Mouse (Mus musculus): Measurements from ENCODE around the gene Cryl1. TPM values are rescaled to one million over a fixed set of nuclear protein-coding genes. Genes with fewer than 3 reads are reported as not detected.

Cryl1 gene
- 1 to 10 TPM; 7.2 to 7.4 TPM for total RNA-seq (2021)
- long read RNA-seq, experiment 1, transcript Cryl1-201 (8 exons, 1,497 nt) = major isoform, 10 of 10 reads
- long read RNA-seq, experiment 1, partial matches to known transcripts = 0 of 10 reads
- long read RNA-seq, experiment 1, other reads (novel, unspliced or antisense) = 0 of 10 reads
- long read RNA-seq, experiment 2, transcript Cryl1-201 (8 exons, 1,497 nt) = major isoform, 5 of 6 reads
- long read RNA-seq, experiment 2, partial matches to known transcripts = 1 of 6 reads
- long read RNA-seq, experiment 2, other reads (novel, unspliced or antisense) = 0 of 6 reads

- DNase-seq = peak; percentile 96 to 98
- intact Hi-C loops (cut with DNase I) = no loop called here
Observed at GRCm38 (mm10) chr14:57398065-57398757, at the start of gene Cryl1. Gene Cryl1, minus strand, starts transcription at chr14:57398529.

GRCm38 (mm10) chr14:57430451-57430850 lies 32.1 kb upstream of the Cryl1 start:
- DNase-seq = no peak
- intact Hi-C loops (cut with DNase I) = no loop called here

- DNase-seq = no peak
- intact Hi-C loops (cut with DNase I) = no loop called here
Observed at GRCm38 (mm10) chr14:57424212-57424561, 25.9 kb upstream of the Cryl1 start.

GRCm38 (mm10) chr14:57423432-57424211 lies 25.3 kb upstream of the Cryl1 start, which contains the start of gene Ift88:
Gene Ift88, plus strand, starts transcription at chr14:57424062.
- intact Hi-C loops (cut with DNase I) = no loop called here
- DNase-seq = peak; percentile 93 to 96

- intact Hi-C loops (cut with DNase I) = no loop called here
Observed at GRCm38 (mm10) chr14:57417187-57417586, 18.9 kb upstream of the Cryl1 start.

GRCm38 (mm10) chr14:57412166-57412565 lies 13.8 kb upstream of the Cryl1 start:
- intact Hi-C loops (cut with DNase I) = no loop called here
- no peak for DNase-seq

More at GRCm38 (mm10) chr14:57417187-57417586, 18.9 kb upstream of the Cryl1 start:
- DNase-seq = no peak

- DNase-seq = no peak
- intact Hi-C loops (cut with DNase I) = loop anchor here (5.0 kb wide), 1 partner anchor 302 kb away; no protein-coding TSS in a partner anchor
Observed at GRCm38 (mm10) chr14:57409106-57409505, 10.8 kb upstream of the Cryl1 start.

GRCm38 (mm10) chr14:57408100-57408499 lies 9.8 kb upstream of the Cryl1 start:
- intact Hi-C loops (cut with DNase I) = loop anchor here (5.0 kb wide), 1 partner anchor 301 kb away; no protein-coding TSS in a partner anchor
- DNase-seq = no peak

- peak; percentile 39 to 55 for DNase-seq
- intact Hi-C loops (cut with DNase I) = loop anchor here (1.0 to 5.0 kb wide), 2 partner anchors 34 to 300 kb away; no protein-coding TSS in a partner anchor
Observed at GRCm38 (mm10) chr14:57407039-57407987, 9.0 kb upstream of the Cryl1 start.

- no peak for DNase-seq
Observed at GRCm38 (mm10) chr14:57402815-57403214, 4.5 kb upstream of the Cryl1 start.

GRCm38 (mm10) chr14:57398813-57399427 lies 591 bp upstream of the Cryl1 start:
- intact Hi-C loops (cut with DNase I) = no loop called here
- peak in 1 of 2 experiments; percentile 26 for DNase-seq

More at GRCm38 (mm10) chr14:57402815-57403214, 4.5 kb upstream of the Cryl1 start:
- intact Hi-C loops (cut with DNase I) = no loop called here

GRCm38 (mm10) chr14:57397221-57397620 lies 1.1 kb downstream of the Cryl1 start:
- no peak for DNase-seq
- intact Hi-C loops (cut with DNase I) = no loop called here

GRCm38 (mm10) chr14:57395470-57395869 lies 2.9 kb downstream of the Cryl1 start:
- intact Hi-C loops (cut with DNase I) = no loop called here

GRCm38 (mm10) chr14:57392278-57392677 lies 6.1 kb downstream of the Cryl1 start:
- DNase-seq = no peak
- intact Hi-C loops (cut with DNase I) = no loop called here

More at GRCm38 (mm10) chr14:57395470-57395869, 2.9 kb downstream of the Cryl1 start:
- no peak for DNase-seq

GRCm38 (mm10) chr14:57391621-57392020 lies 6.7 kb downstream of the Cryl1 start:
- DNase-seq = no peak
- intact Hi-C loops (cut with DNase I) = no loop called here

GRCm38 (mm10) chr14:57386758-57387561 lies 11.4 kb downstream of the Cryl1 start:
- intact Hi-C loops (cut with DNase I) = no loop called here
- peak in 1 of 2 experiments; percentile 21 for DNase-seq

GRCm38 (mm10) chr14:57385667-57386066 lies 12.7 kb downstream of the Cryl1 start:
- intact Hi-C loops (cut with DNase I) = no loop called here
- DNase-seq = no peak

- no peak for DNase-seq
- intact Hi-C loops (cut with DNase I) = loop anchor here (10.0 kb wide), 1 partner anchor 147 kb away; the partner anchor contains the start of gene Il17d
Observed at GRCm38 (mm10) chr14:57377531-57377930, 20.8 kb downstream of the Cryl1 start.
